Mouse (Mus musculus) kidney, adult 2 months (tissue): ENCODE data around the gene Chd3. TPM values are rescaled to one million over a fixed set of nuclear protein-coding genes. Genes with fewer than 3 reads are reported as not detected.

ENCODE experiments used
- DNase-seq: peaks from one replicate; pipeline ENCODE4 v3.0.0; 2021
- H3K27ac ChIP-seq: fragments of 200-500 bp; 2 replicates; pipeline ENCODE4 v1.5.1; 2012; ENCODE audit warnings: low read depth, low read length, control low read depth, inconsistent platforms; ENCODE audit not compliant: insufficient read depth
- H3K27me3 ChIP-seq: fragments of 200-500 bp; replicated peaks from 2 replicates; pipeline ENCODE4 v1.6.1; 2012; ENCODE audit warnings: mild to moderate bottlenecking, moderate library complexity, low read length, inconsistent platforms; ENCODE audit not compliant: control insufficient read depth, insufficient read depth
- H3K36me3 ChIP-seq: fragments of 200-500 bp; 2 replicates; pipeline ENCODE4 v1.6.1; 2012; ENCODE audit warnings: mild to moderate bottlenecking, moderate library complexity, low read length, inconsistent platforms; ENCODE audit not compliant: control insufficient read depth, insufficient read depth
- H3K4me1 ChIP-seq: fragments of 200-500 bp; 2 replicates; pipeline ENCODE4 v1.6.1; 2011; ENCODE audit warnings: low read length; ENCODE audit not compliant: control insufficient read depth, insufficient read depth
- H3K4me3 ChIP-seq: fragments of 200-500 bp; 2 replicates; pipeline ENCODE4 v1.5.1; 2011; ENCODE audit warnings: mild to moderate bottlenecking, low read depth, low read length, control low read depth; ENCODE audit not compliant: insufficient read depth
- CTCF ChIP-seq: fragments of 200-500 bp; conservative IDR thresholded peaks from 2 replicates; pipeline ENCODE4 v1.5.1; 2011; ENCODE audit warnings: low read depth, mild to moderate bottlenecking, control low read depth, low read length, moderate library complexity, mixed read lengths; ENCODE audit not compliant: insufficient read depth, insufficient read length
- POLR2A ChIP-seq: fragments of 200-500 bp; IDR thresholded peaks from one replicate; pipeline ENCODE4 v1.6.1; 2011; ENCODE audit warnings: low read depth, low read length, control low read depth
- WGBS: fragments of 180-500 bp; shearing (Covaris S2); methylation state at CpG from one replicate; pipeline ENCODE4 v1.1.7; 2018; 5-methylcytosine and 5-hydroxymethylcytosine counted together
- polyA plus RNA-seq: library from polyadenylated mRNA; depleted of rRNA; stranded (reverse); fragments of >200 nt; gene quantifications from 2 replicates; pipeline ENCODE4 v1.2.3, GENCODE M21; 2012; rRNA removed

Chd3 gene
- polyA plus RNA-seq, 1 experiment = 168 TPM

DNA sequence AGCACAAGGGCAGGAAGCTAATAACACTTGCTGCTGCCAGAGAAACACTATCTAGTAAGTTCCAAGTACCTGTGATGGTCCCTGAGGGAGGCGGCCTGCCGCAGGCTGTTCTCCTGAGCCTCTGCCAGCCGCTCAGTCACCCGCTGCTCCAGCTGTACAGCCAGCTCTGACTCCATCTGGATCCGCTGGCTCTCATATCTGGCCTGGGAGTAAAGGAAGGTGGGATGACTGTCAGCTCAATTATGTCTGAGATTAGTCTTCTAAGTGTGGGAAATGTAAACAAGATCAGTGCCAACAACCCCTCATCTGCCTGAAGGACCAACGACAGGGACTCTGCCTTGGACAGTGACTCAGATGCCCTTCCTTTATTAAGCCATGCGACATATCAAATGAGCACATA is 57.9 kb downstream of the Chd3 start:
- Histone ChIP-seq H3K36me3 (no peaks in the 10 kb centered on the region), H3K4me3 (no peak overlapping the region), H3K27ac (no peak overlapping the region), H3K27me3 (no peaks in the 10 kb centered on the region), H3K4me1 (no peaks in the 10 kb centered on the region)
- 82% methylated on average over 7 of the region's 7 CpGs for WGBS
- no peak for DNase-seq
- TF ChIP-seq POLR2A = no peak
- no peak for TF ChIP-seq CTCF

DNA sequence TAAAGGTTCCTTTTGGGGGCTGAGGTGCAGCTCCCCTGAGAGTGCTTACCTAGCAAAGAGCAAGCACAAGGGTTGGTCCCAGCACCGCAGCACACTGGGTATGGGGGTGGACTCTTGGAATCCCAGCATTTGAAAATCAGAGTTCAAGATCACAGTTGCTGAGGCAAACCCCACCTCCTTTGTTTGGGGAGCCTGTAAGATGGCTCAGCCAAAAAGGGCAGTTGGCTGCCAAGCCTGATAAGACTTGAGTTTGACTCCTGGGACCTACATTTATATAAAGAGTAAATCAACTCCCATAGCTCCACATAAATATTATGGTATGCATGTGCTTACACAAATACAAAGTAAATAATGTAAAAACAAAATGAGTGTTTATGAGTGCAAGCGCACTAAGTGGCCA is 63.2 kb downstream of the Chd3 start:
- 87% methylated on average over 2 of the region's 2 CpGs for WGBS
- H3K36me3 ChIP-seq = no peaks in the 10 kb centered on the region

DNA sequence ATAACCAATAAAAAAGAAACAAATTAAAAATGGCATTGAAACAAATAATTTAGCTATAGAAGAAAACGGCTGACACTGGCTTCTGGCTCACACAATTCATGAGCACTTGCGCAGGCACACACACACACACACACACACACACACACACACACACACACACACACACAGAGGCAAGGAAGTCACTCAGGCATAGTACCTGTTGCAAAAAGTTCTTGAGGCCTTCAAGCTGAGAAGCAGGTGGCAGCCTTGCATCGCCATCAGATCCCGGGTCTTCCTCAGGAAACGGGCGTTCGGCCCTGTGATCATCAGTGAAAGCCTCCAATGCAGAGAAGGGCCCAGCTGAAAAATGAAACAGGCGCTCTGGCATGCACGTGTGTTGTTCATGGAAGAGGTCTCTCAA is 63.9 kb downstream of the Chd3 start:
- Histone ChIP-seq H3K27me3 (no peaks in the 10 kb centered on the region), H3K4me1 (no peaks in the 10 kb centered on the region), H3K36me3 (no peaks in the 10 kb centered on the region), H3K4me3 (no peak overlapping the region), H3K27ac (no peak overlapping the region)
- no peak for DNase-seq
- 73% methylated on average over 9 of the region's 9 CpGs for WGBS
- TF ChIP-seq CTCF (no peak), POLR2A (no peak)

More for the DNA sequence above, 63.2 kb downstream of the Chd3 start:
- TF ChIP-seq POLR2A = no peak
- Histone ChIP-seq H3K27me3 (no peaks in the 10 kb centered on the region), H3K4me1 (no peaks in the 10 kb centered on the region), H3K4me3 (no peak overlapping the region), H3K27ac (no peak overlapping the region)
- DNase-seq = no peak

DNA sequence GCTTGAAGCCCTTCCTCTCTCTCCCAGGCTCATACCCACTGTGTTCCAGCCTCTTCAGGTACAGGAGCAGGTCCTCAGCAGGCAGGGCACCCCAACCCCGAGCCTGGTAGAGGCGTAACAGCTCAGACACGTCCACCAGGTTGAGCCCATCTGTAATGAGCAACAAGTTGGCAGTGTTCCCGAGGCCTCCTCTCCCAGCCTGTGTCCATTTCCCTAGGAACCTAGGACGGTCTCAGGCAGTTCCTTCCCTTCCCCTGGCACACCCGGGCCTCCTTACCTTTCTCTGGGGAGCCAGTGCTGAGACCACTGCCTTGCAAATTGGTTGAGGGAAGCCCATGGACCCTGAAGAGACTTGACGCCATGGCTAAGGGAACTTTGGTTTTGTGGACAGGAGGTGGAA is 66.4 kb downstream of the Chd3 start:
- no peaks in the 10 kb centered on the region for H3K27me3 ChIP-seq
- no peak overlapping the region for H3K4me3 ChIP-seq
- no peaks in the 10 kb centered on the region for H3K36me3 ChIP-seq
- H3K27ac ChIP-seq = no peak overlapping the region
- H3K4me1 ChIP-seq = no peaks in the 10 kb centered on the region
- 75% methylated on average over 7 of the region's 7 CpGs for WGBS
- TF ChIP-seq POLR2A (no peak), CTCF (no peak)
- no peak for DNase-seq

DNA sequence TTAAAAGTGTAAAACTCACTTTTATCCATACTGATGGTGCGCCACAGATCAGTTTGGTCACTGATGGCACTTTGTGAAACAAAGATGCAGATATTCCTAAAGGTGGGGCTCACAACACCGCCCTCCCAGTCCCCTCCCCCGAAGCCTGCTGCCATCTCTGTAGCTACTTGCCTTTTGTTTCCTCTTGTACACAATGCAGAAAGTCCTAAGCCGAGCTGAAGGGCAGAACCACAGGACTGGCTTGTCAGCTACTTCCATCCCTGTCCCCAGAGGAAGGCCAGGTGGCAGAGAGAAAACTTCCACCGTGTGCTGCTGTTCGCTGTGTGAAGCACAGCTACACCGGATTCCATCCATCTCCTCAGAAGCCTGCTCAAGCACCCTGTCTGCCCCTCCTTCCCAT is 71.0 kb downstream of the Chd3 start:
- no peak overlapping the region for H3K27ac ChIP-seq
- H3K4me3 ChIP-seq = no peak overlapping the region
- no peaks in the 10 kb centered on the region for H3K27me3 ChIP-seq
- no peaks in the 10 kb centered on the region for H3K36me3 ChIP-seq
- no peak for TF ChIP-seq CTCF
- no peak for TF ChIP-seq POLR2A
- WGBS = 86% methylated on average over 7 of the region's 7 CpGs
- H3K4me1 ChIP-seq = no peaks in the 10 kb centered on the region
- no peak for DNase-seq

DNA sequence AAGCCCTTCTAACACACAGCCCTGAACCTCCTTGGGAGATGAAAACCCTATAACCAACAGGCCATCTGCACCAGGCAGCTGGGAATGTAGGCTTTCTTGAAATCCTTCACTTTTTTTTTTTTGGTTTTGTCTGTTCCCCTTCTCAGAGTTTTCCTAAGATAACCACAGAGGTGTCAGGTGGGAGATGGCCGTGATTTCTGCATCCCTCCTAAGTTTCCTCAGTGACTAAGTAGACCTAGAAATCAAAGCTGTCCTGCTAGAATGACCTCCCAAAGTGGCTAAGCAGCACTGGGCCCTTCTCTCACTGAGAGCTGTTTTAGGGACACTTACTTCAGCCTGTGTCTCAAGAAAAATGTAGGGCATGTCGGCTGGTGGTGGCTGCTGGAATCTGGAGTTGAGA is 71.4 kb downstream of the Chd3 start:
- TF ChIP-seq CTCF (no peak), POLR2A (no peak)
- Histone ChIP-seq H3K27me3 (no peaks in the 10 kb centered on the region), H3K4me3 (no peak overlapping the region), H3K36me3 (no peaks in the 10 kb centered on the region), H3K4me1 (no peaks in the 10 kb centered on the region), H3K27ac (no peak overlapping the region)
- WGBS = 90% methylated on average over 2 of the region's 2 CpGs
- no peak for DNase-seq

DNA sequence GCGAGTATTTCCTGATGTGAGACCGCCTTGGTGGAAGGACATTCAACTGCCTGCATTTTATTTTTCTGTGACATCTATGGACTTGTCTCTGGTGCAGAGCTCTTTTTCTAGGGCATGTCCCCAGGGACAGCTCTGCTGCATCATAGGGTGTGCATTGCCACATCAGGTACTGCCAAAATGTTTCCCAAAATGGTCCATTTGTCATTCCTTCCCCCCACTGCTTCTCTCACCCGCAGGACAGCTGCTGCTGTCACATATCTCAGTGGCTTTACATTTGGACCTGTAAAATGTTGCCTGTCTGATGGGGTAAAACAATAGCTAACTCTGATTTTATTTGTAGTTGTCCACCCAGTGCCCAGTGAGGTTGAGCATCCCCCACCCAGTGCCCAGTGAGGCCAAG is 73.9 kb downstream of the Chd3 start:
- Histone ChIP-seq H3K4me1 (no peaks in the 10 kb centered on the region), H3K4me3 (no peak overlapping the region), H3K27me3 (no peaks in the 10 kb centered on the region), H3K27ac (no peak overlapping the region), H3K36me3 (no peaks in the 10 kb centered on the region)
- no peak for TF ChIP-seq CTCF
- no peak for TF ChIP-seq POLR2A
- no peak for DNase-seq
- WGBS = 84% methylated on average over 3 of the region's 3 CpGs

Other genes starting within 250 kb of the Chd3 start
- 0.18 and 0.19 TPM in 2 replicates for gene Hes7, start 249.0 kb downstream of the Chd3 start, polyA plus RNA-seq
- gene 9130213A22Rik, start 246.8 kb downstream of the Chd3 start, polyA plus RNA-seq = 0.74 and 0.79 TPM in 2 replicates
- 0.39 and 0.48 TPM in 2 replicates for gene Aloxe3, start 243.5 kb downstream of the Chd3 start, polyA plus RNA-seq
- gene Alox12b, start 212.4 kb downstream of the Chd3 start, polyA plus RNA-seq = 0.27 TPM in 2 replicates
- 0.05 and 0.08 TPM in 2 replicates for gene Alox8, start 171.6 kb downstream of the Chd3 start, polyA plus RNA-seq
- gene Gucy2e, start 132.4 kb downstream of the Chd3 start, polyA plus RNA-seq = 0.02 TPM in 1 of 2 replicates, not detected in the other
- gene Cntrob, start 45.6 kb downstream of the Chd3 start, polyA plus RNA-seq = 4.6 and 5.7 TPM in 2 replicates
- gene Trappc1, start 45.4 kb downstream of the Chd3 start, polyA plus RNA-seq = 57.9 and 72.3 TPM in 2 replicates
- gene Kcnab3, start 43.1 kb downstream of the Chd3 start, polyA plus RNA-seq = 1.2 and 1.3 TPM in 2 replicates
- gene Rnf227, start 28.9 kb downstream of the Chd3 start, polyA plus RNA-seq = 1.5 and 2.1 TPM in 2 replicates
- gene Naa38, start 26.1 kb upstream of the Chd3 start, polyA plus RNA-seq = 251 and 317 TPM in 2 replicates
- 26.6 and 27.9 TPM in 2 replicates for gene Cyb5d1, start 26.2 kb upstream of the Chd3 start, polyA plus RNA-seq
- 25.4 and 25.8 TPM in 2 replicates for gene Tmem88, start 28.8 kb upstream of the Chd3 start, polyA plus RNA-seq
- gene Kdm6b, start 44.3 kb upstream of the Chd3 start, polyA plus RNA-seq = 8.8 and 10.5 TPM in 2 replicates
- gene Dnah2, start 179.7 kb upstream of the Chd3 start, polyA plus RNA-seq = 0.50 and 0.73 TPM in 2 replicates
- 0.81 and 0.84 TPM in 2 replicates for gene Efnb3, start 190.8 kb upstream of the Chd3 start, polyA plus RNA-seq
- 19.8 and 20.7 TPM in 2 replicates for gene Wrap53, start 210.8 kb upstream of the Chd3 start, polyA plus RNA-seq
- gene Trp53, start 211.0 kb upstream of the Chd3 start, polyA plus RNA-seq = 48.5 and 55.0 TPM in 2 replicates
- 20.0 and 22.5 TPM in 2 replicates for gene Atp1b2, start 236.5 kb upstream of the Chd3 start, polyA plus RNA-seq
- gene Shbg, start 248.5 kb upstream of the Chd3 start, polyA plus RNA-seq = 0.42 and 0.48 TPM in 2 replicates